Mouse (Mus musculus): ENCODE data around the gene Gnb2.

The Gnb2 gene

DNA sequence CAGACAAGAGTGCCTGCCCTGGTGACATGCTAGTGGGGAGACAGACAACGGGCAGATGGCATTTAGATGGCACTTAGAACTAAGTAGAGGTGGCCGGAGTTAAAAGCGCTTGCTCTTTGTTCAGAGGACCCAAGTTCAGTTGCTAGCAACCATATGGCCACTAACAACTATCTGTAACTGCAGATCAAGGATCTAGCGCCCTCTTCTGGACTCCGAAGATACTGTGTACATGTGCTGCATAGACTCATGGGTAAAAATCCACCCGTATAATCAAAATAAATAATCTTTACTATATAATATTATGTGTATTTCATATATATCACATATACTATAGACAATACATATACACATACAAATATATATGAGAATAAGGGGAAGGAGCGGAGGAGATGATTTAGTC lies 45.7 kb downstream of the Gnb2 start:
- in situ Hi-C loops (cut with MboI; ENCODE audit: unreplicated experiment in 2 of 2), result loop anchor here (10.0 to 25.0 kb wide), 5 partner anchors 277 to 1150 kb away; no protein-coding TSS in a partner anchor

DNA sequence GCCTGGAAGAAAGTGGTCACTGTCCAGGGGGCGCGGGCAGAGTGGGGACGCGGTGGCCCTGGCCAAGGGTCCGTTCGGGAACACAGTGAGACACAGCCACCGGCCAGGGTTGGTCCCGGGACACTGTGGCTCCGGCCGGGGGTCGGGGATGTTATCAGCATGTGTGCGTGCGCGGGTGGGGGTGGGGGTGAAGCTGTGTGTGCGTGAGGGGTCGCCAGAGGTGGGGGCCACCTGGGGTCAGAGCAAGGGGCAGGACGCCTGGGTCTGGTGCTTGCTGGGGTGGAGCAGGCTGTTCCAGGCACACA lies 47.5 kb downstream of the Gnb2 start:
- in situ Hi-C loops (cut with MboI; ENCODE audit: unreplicated experiment in 2 of 2), result loop anchor here (10.0 to 25.0 kb wide), 5 partner anchors 279 to 1151 kb away; no protein-coding TSS in a partner anchor

DNA sequence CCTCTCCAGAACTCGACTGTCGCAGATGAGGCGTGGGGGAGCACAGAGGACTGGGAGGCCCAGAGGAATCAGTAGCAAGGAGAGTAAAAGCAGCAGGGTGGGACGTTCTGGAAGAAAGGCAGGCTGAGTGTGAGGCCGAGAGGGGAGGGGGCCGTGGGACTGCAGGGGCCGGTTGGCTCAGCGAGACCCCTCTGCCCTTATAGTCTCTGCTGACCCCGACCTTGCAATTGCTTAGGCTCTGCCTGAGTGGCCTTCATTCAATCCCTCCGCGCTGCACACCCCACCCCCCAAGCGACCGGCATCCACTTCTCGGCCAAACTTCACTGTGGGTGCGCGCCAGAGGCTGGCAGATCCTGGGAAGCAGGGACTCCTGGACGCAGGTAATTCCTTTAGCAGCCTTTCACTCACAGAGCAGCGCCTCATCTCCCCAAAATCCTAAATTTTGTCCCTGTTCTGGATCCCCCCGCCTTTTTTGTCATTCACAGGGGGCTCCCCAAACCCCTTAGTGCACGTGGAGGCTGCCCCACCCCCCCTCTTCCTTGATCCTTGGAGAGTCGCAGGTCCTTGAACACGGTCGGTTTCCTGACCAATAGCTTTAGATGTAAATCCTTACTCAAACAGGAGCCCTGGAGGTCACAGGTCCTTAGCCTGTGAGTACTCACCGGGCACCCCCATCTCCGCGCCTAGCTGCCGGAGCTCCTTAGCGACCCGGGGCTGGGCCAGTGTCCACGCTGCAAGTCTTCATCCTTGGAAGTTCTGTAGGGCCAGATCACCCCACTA lies 48.0 kb downstream of the Gnb2 start:
- in situ Hi-C loops (cut with MboI; ENCODE audit: unreplicated experiment in 2 of 2), result loop anchor here (10.0 to 25.0 kb wide), 5 partner anchors 280 to 1152 kb away; no protein-coding TSS in a partner anchor

GRCm38 (mm10) chr5:137481897-137482296 lies 51.4 kb downstream of the Gnb2 start:
- in situ Hi-C loops (cut with MboI; ENCODE audit: unreplicated experiment in 2 of 2), result loop anchor here (5.0 to 25.0 kb wide), 6 partner anchors 283 to 1155 kb away; no protein-coding TSS in a partner anchor

DNA sequence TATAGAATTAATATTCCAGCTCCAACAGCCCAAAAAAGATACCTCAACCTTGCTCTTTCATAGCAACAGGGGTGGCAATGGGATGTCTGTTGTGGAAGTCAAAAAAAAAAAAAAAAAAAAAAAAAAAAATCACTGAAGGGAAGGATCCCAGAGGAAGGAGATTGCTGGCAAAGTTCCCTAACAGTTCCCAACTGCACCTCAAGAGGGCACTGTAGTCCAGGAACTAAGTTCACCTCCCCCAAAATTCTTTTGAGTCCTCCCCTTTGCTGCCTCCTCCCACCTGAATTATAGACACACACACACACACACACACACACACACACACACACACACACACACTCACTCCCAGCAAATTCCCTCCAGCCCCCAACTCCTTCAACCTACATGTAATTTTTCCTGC lies 52.2 kb downstream of the Gnb2 start:
- in situ Hi-C loops (cut with MboI; ENCODE audit: unreplicated experiment in 2 of 2), result loop anchor here (5.0 to 25.0 kb wide), 6 partner anchors 284 to 1156 kb away; no protein-coding TSS in a partner anchor
